17 mouse cellular contexts compared by ENCODE assay signal in the genomic region with DNA sequence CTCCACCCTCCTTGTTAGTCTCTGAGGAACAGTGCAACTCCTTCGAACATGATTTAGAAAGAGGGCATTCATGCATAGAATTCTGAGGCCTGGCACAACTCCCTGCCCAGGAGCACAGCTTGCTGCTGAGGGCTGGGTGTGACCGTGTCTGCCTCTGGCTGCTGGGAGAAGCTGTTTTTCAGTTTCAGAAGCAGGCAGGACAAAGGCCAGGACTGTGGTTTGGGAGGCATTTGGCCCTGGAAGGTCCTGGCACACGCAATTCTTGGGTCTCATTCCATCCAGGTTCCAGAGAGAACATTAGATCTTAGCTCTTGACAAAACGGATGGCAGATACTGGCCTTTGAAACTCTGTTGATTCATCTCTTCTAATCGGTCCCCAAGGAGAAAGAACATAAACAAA. TPM values are rescaled to one million over a fixed set of nuclear protein-coding genes. Genes with fewer than 3 reads are reported as not detected.
DNase-seq lines count a peak whose midpoint lies in the region; ATAC-seq lines count a peak whose summit lies in the region.
"Had no signal": no experiment of that assay in that cellular context is flagged by ENCODE, and none has a peak within 500 bp of the region (broad histone marks: within the 10 kb centered on the region; RNA-seq: fewer than 3 reads in every experiment).

No protein-coding gene starts in this region.

- peaks cover 80% of the 10 kb centered on the region for H3K36me3 ChIP-seq in kidney, embryonic 14.5 days (ENCODE audit: control insufficient read depth, insufficient read depth, low read length)

- DNase-seq in kidney, adult 8-10 months, result peak; percentile 78 to 81
- peak; percentile 88 for DNase-seq in Muller cell, postnatal 12 days (ENCODE audit: inconsistent ontology term)
- DNase-seq in adrenal gland, adult 8-10 months, result peak; percentile 68
- DNase-seq in kidney, postnatal 14 days, result peak; percentile 67
- DNase-seq in yolk sac, embryonic 10.5 days (ENCODE audit: low spot score), result no peak
- DNase-seq in layer of hippocampus, postnatal 36 days, result no peak
- DNase-seq: cerebellum, adult 11 months; cerebellum, postnatal 25 days; lung, adult 2 months had no signal

- no peak overlapping the region for H3K27ac ChIP-seq in kidney, embryonic 14.5 days (ENCODE audit: low read depth, low read length)
- H3K27ac ChIP-seq: kidney, postnatal 0 days; limb, embryonic 12.5 days; macrophage; midbrain, embryonic 13.5 days had no signal

- H3K27me3 ChIP-seq in kidney, embryonic 14.5 days (ENCODE audit: control insufficient read depth, insufficient read depth, low read length), result no peaks in the 10 kb centered on the region
- H3K27me3 ChIP-seq: CH12.LX; limb, embryonic 12.5 days; midbrain, embryonic 13.5 days had no signal

- H3K4me1 ChIP-seq in kidney, embryonic 14.5 days (ENCODE audit: control insufficient read depth, insufficient read depth, low read length), result no peaks in the 10 kb centered on the region
- H3K4me1 ChIP-seq: limb, embryonic 12.5 days; midbrain, embryonic 13.5 days had no signal

- 65% methylated on average over 5 of the region's 5 CpGs for WGBS in kidney, embryonic 14.5 days

- no peak overlapping the region for H3K4me2 ChIP-seq in kidney, embryonic 14.5 days (replicated peaks; ENCODE audit: low read depth, low read length)
- H3K4me2 ChIP-seq: heart, embryonic 11.5 days; limb, embryonic 12.5 days; midbrain, embryonic 13.5 days had no signal

- H3K9me3 ChIP-seq in kidney, embryonic 14.5 days (ENCODE audit: control insufficient read depth, low read length), result no peaks in the 10 kb centered on the region
- H3K9me3 ChIP-seq: limb, embryonic 12.5 days; midbrain, embryonic 13.5 days had no signal

- H3K9ac ChIP-seq in kidney, embryonic 14.5 days (ENCODE audit: low read depth, low read length), result no peak overlapping the region
- H3K9ac ChIP-seq: limb, embryonic 12.5 days; midbrain, embryonic 13.5 days had no signal

- no peak for ATAC-seq in kidney, embryonic 14.5 days (ENCODE audit: low FRiP score, low TSS enrichment)
- ATAC-seq: hindbrain, embryonic 16.5 days; midbrain, embryonic 13.5 days had no signal

- no peak overlapping the region for H3K4me3 ChIP-seq in kidney, embryonic 14.5 days (ENCODE audit: low read length)
- H3K4me3 ChIP-seq: limb, embryonic 12.5 days; midbrain, embryonic 13.5 days had no signal

RNA-seq across cellular contexts. Expression of a gene that starts 8.6 kb away (rescaled TPM):
- polyA plus RNA-seq in kidney, embryonic 14.5 days (2014; fragmentation: Nextera tagmentation; extraction: Ambion mirVana), result 467 and 649 TPM in 2 replicates
- 100 to 1,000 TPM; 131 to 198 (median 144) TPM for total RNA-seq in adrenal gland, adult 8-10 months (2022)
- total RNA-seq in layer of hippocampus, postnatal 36 days (2021), result 10 to 100 TPM; 78.7 to 80.1 TPM

RNA-seq across cellular contexts. Expression of a gene that starts 8.7 kb away (rescaled TPM):
- 92.9 and 99.2 TPM in 2 replicates for polyA plus RNA-seq in kidney, embryonic 14.5 days (2014; fragmentation: Nextera tagmentation; extraction: Ambion mirVana)
- 10 to 100 TPM; 10.8 to 19.1 (median 14.1) TPM for total RNA-seq in adrenal gland, adult 8-10 months (2022)
- 10 to 100 TPM in 1 of 2 experiments, 1 to 10 TPM in 1; 8.8 to 10.1 TPM for total RNA-seq in layer of hippocampus, postnatal 36 days (2021)

RNA-seq across cellular contexts. Expression of a gene that starts 12.6 kb away (rescaled TPM):
- 51.3 and 94.3 TPM in 2 replicates for polyA plus RNA-seq in kidney, embryonic 14.5 days (2014; fragmentation: Nextera tagmentation; extraction: Ambion mirVana)
- 1,000 to 10,000 TPM in 2 of 4 experiments, 100 to 1,000 TPM in 2; 923 to 1,535 (median 1,260) TPM for total RNA-seq in adrenal gland, adult 8-10 months (2022)
- 100 to 1,000 TPM; 180 to 187 TPM for total RNA-seq in layer of hippocampus, postnatal 36 days (2021)

RNA-seq across cellular contexts. Expression of a gene that starts 45.3 kb away (rescaled TPM):
- 3.9 and 6.4 TPM in 2 replicates for polyA plus RNA-seq in kidney, embryonic 14.5 days (2014; fragmentation: Nextera tagmentation; extraction: Ambion mirVana)
- total RNA-seq in adrenal gland, adult 8-10 months (2022), result 1 to 10 TPM in 3 of 4 experiments, under 1 TPM in 1; 0.94 to 2.0 (median 1.4) TPM
- total RNA-seq in layer of hippocampus, postnatal 36 days (2021), result 10 to 100 TPM; 27.5 to 30.5 TPM

Comparison
In these comparisons a context has a peak if more than half of its experiments do, and no peak if none do; other contexts are left out.
1. DNase-seq: peak in kidney, adult 8-10 months (2 of 2), Muller cell, postnatal 12 days (single experiment), adrenal gland, adult 8-10 months (single experiment) and kidney, postnatal 14 days (single experiment); none in yolk sac, embryonic 10.5 days (single experiment) and layer of hippocampus, postnatal 36 days (0 of 2).
2. RNA of a gene that starts 12.6 kb away (total RNA-seq): 923 to 1,535 TPM in adrenal gland, adult 8-10 months; 180 to 187 TPM in layer of hippocampus, postnatal 36 days; every median in the first group is over 4 times any median in the second.